Comparison of ENCODE assay signal across 8 mouse cellular contexts in the genomic region with DNA sequence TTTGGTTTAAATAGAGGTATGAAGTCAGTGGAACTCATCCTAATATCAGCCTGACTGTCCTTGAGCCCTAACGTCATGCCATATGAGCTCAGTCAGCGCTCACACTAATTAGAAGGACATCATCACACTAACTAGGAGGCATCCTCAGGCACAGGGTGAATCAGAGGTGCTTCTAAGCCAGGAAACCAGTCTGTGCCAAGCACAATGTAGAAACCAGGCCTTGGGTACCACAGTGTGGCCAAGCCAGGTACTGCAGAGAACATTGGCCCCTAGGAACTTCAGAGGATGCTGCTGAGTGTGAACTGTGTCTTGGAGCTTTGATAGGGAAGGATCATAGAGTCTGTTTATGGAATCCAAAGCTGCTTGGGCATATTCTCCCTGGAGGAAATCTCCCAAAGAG. TPM values are rescaled to one million over a fixed set of nuclear protein-coding genes. Genes with fewer than 3 reads are reported as not detected.
DNase-seq lines count a peak whose midpoint lies in the region; ATAC-seq lines count a peak whose summit lies in the region.

No protein-coding gene starts in this region.

- WGBS in heart, embryonic 10.5 days, result 32% methylated on average over 2 of the region's 2 CpGs
- 48% methylated on average over 2 of the region's 2 CpGs for WGBS in kidney, embryonic 14.5 days
- 38% methylated on average over 2 of the region's 2 CpGs for WGBS in limb, embryonic 13.5 days

- peaks cover 5% of the 10 kb centered on the region; the same call in 1 of the 2 replicates for H3K36me3 ChIP-seq in heart, embryonic 10.5 days
- peaks cover 4% of the 10 kb centered on the region; the same call in 1 of the 2 replicates for H3K36me3 ChIP-seq in kidney, embryonic 14.5 days (ENCODE audit: control insufficient read depth, insufficient read depth, low read length)
- no peaks in the 10 kb centered on the region for H3K36me3 ChIP-seq in limb, embryonic 13.5 days

- H3K9ac ChIP-seq in kidney, embryonic 14.5 days (ENCODE audit: low read depth, low read length), result no peak overlapping the region
- H3K9ac ChIP-seq in limb, embryonic 13.5 days, result no peak overlapping the region

- no peaks in the 10 kb centered on the region for H3K9me3 ChIP-seq in heart, embryonic 10.5 days
- no peaks in the 10 kb centered on the region for H3K9me3 ChIP-seq in kidney, embryonic 14.5 days (ENCODE audit: control insufficient read depth, low read length)
- H3K9me3 ChIP-seq in limb, embryonic 13.5 days, result no peaks in the 10 kb centered on the region

- ATAC-seq in erythroid progenitor cell, adult 5-6 weeks (replicated peaks; ENCODE audit: low FRiP score, poor library complexity, severe bottlenecking), result peak; percentile 59; the same call in 1 of the 2 replicates
- peak; percentile 93 for ATAC-seq in kidney, embryonic 14.5 days (ENCODE audit: low FRiP score, low TSS enrichment)
- peak; percentile 81 for ATAC-seq in limb, embryonic 13.5 days (ENCODE audit: low FRiP score, low read depth)

- H3K4me3 ChIP-seq in heart, embryonic 10.5 days, result no peak overlapping the region
- H3K4me3 ChIP-seq in kidney, embryonic 14.5 days (ENCODE audit: low read length), result no peak overlapping the region
- H3K4me3 ChIP-seq in limb, embryonic 13.5 days, result no peak overlapping the region

- no peak overlapping the region for H3K4me2 ChIP-seq in kidney, embryonic 14.5 days (replicated peaks; ENCODE audit: low read depth, low read length)
- H3K4me2 ChIP-seq in limb, embryonic 13.5 days (replicated peaks), result no peak overlapping the region

- DNase-seq in B cell, adult 2 months, result peak; percentile 70 to 77
- peak; percentile 37 to 61 for DNase-seq in adrenal gland, postnatal 4 days (ENCODE audit: low spot score in 2 of 2)
- peak; percentile 83 for DNase-seq in heart, embryonic 10.5 days (ENCODE audit: low spot score)
- DNase-seq in monocyte, adult 2 months (ENCODE audit: low read depth in 1 of 2, low spot score in 2 of 2), result peak; percentile 6 to 19
- DNase-seq in spleen, postnatal 36 days (ENCODE audit: low spot score in 2 of 2), result peak; percentile 41 to 43

- H3K4me1 ChIP-seq in heart, embryonic 10.5 days, result no peaks in the 10 kb centered on the region
- no peaks in the 10 kb centered on the region for H3K4me1 ChIP-seq in kidney, embryonic 14.5 days (ENCODE audit: control insufficient read depth, insufficient read depth, low read length)
- peaks cover 3% of the 10 kb centered on the region; the same call in 1 of the 2 replicates for H3K4me1 ChIP-seq in limb, embryonic 13.5 days

- H3K27me3 ChIP-seq in heart, embryonic 10.5 days (ENCODE audit: insufficient read depth, poor library complexity, severe bottlenecking), result no peaks in the 10 kb centered on the region
- H3K27me3 ChIP-seq in kidney, embryonic 14.5 days (ENCODE audit: control insufficient read depth, insufficient read depth, low read length), result no peaks in the 10 kb centered on the region
- H3K27me3 ChIP-seq in limb, embryonic 13.5 days, result no peaks in the 10 kb centered on the region

- H3K27ac ChIP-seq in heart, embryonic 10.5 days, result no peak overlapping the region
- no peak overlapping the region for H3K27ac ChIP-seq in kidney, embryonic 14.5 days (ENCODE audit: low read depth, low read length)
- no peak overlapping the region for H3K27ac ChIP-seq in limb, embryonic 13.5 days

RNA-seq across cellular contexts. Expression of a gene that starts 32.3 kb away (rescaled TPM):
- total RNA-seq in adrenal gland, postnatal 4 days (2021), result 1 to 10 TPM; 4.5 to 7.5 TPM
- total RNA-seq in erythroid progenitor cell, adult 5-6 weeks (2015; ENCODE audit: low replicate concordance), result not detected in 2 replicates
- 0.08 and 0.13 TPM in 2 replicates for total RNA-seq in erythroid progenitor cell, adult 5-6 weeks (2017; ENCODE audit: low replicate concordance)
- polyA plus RNA-seq in heart, embryonic 10.5 days (2016; fragmentation: Nextera tagmentation; extraction: Ambion mirVana), result 1.2 and 1.4 TPM in 2 replicates
- polyA plus RNA-seq in kidney, embryonic 14.5 days (2014; fragmentation: Nextera tagmentation; extraction: Ambion mirVana), result 2.4 and 3.7 TPM in 2 replicates
- 3.1 and 4.0 TPM in 2 replicates for polyA plus RNA-seq in limb, embryonic 13.5 days (2015; fragmentation: Nextera tagmentation; extraction: Ambion mirVana)

Comparison
In these comparisons a context has a peak if more than half of its experiments do, and no peak if none do; other contexts are left out.
1. DNase-seq: peak in every context shown above with its lines; median percentile 83 in heart, embryonic 10.5 days; 74 in B cell, adult 2 months; 49 in adrenal gland, postnatal 4 days; 42 in spleen, postnatal 36 days; 12 in monocyte, adult 2 months.